Mouse (Mus musculus) testis, adult 2 months (tissue): Measurements from ENCODE around the gene Zmiz1.

ENCODE experiments used
- CTCF ChIP-seq: fragments of 200-500 bp; IDR thresholded peaks from 2 replicates; pipeline ENCODE4 v1.5.1; 2012; ENCODE audit warnings: low read depth, mild to moderate bottlenecking, inconsistent platforms, low read length, moderate library complexity; ENCODE audit not compliant: control insufficient read depth, insufficient read depth, insufficient replicate concordance
- POLR2A ChIP-seq: fragments of 200-500 bp; IDR thresholded peaks from 2 replicates; pipeline ENCODE4 v1.6.1; 2012; ENCODE audit warnings: low read depth, mild to moderate bottlenecking, inconsistent platforms, low read length, moderate library complexity; ENCODE audit not compliant: control insufficient read depth

DNA sequence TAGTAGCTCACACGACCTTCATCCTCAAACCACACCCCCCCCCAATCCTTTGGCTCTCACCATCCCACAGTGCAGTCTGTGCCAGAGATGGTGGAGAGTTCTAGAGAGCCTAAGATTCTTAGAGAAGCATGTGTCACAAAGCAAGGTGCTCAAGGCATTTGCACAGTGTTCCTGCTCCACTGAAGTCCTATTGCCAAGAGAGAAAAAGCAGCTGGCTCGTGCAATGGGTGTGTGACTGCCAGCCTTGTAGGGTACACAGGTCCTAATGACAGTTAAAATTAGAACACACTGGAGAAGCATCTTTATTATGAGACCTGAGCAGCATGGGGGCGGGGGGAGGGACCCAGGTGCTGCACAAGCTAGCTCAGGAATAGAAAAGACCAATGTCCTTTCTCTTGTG is 18.2 kb upstream of the Zmiz1 start:
- no peak for TF ChIP-seq CTCF
- TF ChIP-seq POLR2A = no peak
